Mouse (Mus musculus): Measurements from ENCODE around the gene Amotl1.

DNA sequence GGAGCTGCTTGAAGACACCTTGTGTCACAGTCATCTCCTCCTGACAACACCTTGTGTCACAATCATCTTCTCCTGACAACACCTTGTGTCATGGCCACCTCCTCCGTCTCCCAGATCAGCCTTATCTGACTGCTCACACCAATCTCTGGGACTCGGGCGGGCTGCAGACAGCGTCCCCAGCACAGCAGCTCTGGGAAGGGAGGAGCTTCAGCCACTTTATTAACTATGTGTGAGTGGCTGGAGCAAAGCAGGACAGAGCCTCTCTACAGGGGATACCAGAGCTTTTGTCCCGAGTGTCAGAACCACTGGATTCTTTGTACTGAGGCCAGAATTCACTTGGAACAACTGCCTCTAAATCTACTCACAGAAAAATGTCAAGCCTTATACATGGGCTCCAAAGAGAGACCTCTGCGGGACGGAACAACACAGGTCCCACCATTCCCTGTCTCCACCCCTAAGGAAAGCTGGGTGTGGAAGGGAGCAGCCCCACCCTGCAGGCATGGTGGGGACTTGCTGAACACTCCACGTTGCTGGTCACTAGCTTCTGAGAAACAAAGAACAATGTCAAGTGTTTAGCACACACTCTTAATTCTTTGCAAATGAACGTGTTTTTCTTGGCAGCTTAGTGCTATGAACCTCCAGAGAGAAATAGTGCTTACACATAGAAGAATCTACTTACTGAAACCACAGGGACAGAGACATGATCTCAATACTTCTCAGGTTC, 100.7 kb downstream of the Amotl1 start:
- no peak for TF ChIP-seq CTCF (IDR thresholded peaks at IDR 0.05; ENCODE audit: low read depth)
- no peak for TF ChIP-seq EP300 (IDR thresholded peaks at IDR 0.05; ENCODE audit: low read depth)

All from heart, postnatal 0 days (tissue).